Mouse (Mus musculus) limb, embryonic 12.5 days (tissue): Measurements from ENCODE around the gene Gm21904. TPM values are rescaled to one million over a fixed set of nuclear protein-coding genes. Genes with fewer than 3 reads are reported as not detected.
"Not testable (repeated sequence)": the region's sequence is repeated elsewhere in the genome, so short reads cannot be mapped to it uniquely, and the experiment has no call there.

Experiments used
- ATAC-seq: fragments of 200-750 bp; cut with Nextera tagmentation; 2 replicates; pipeline ENCODE4 v1.8.0; 2017; ENCODE audit warnings: low read depth, moderate TSS enrichment; ENCODE audit not compliant: insufficient number of reproducible peaks, insufficient read depth, low FRiP score, low TSS enrichment
- H3K27ac ChIP-seq: fragments of 300-500 bp; sonication (generic); 2 replicates; pipeline ENCODE4 v1.5.1; 2016; ENCODE audit warnings: mild to moderate bottlenecking, moderate library complexity
- H3K27me3 ChIP-seq: fragments of 300-500 bp; sonication (generic); 2 replicates; pipeline ENCODE4 v1.6.1; 2016; ENCODE audit warnings: mild to moderate bottlenecking, moderate library complexity
- H3K36me3 ChIP-seq: fragments of 300-500 bp; sonication (generic); 2 replicates; pipeline ENCODE4 v1.6.1; 2016; ENCODE audit warnings: mild to moderate bottlenecking, moderate library complexity
- H3K4me1 ChIP-seq: fragments of 300-500 bp; sonication (generic); replicated peaks from 2 replicates; pipeline ENCODE4 v1.6.1; 2016
- H3K4me2 ChIP-seq: fragments of 300-500 bp; sonication (generic); 2 replicates; pipeline ENCODE4 v1.6.1; 2016; ENCODE audit warnings: mild to moderate bottlenecking, moderate library complexity
- H3K4me3 ChIP-seq: fragments of 300-500 bp; sonication (generic); replicated peaks from 2 replicates; pipeline ENCODE4 v1.5.1; 2016; ENCODE audit warnings: mild to moderate bottlenecking
- H3K9ac ChIP-seq: fragments of 300-500 bp; sonication (generic); replicated peaks from 2 replicates; pipeline ENCODE4 v1.6.1; 2016; ENCODE audit warnings: mild to moderate bottlenecking, moderate library complexity
- H3K9me3 ChIP-seq: fragments of 300-500 bp; sonication (generic); 2 replicates; pipeline ENCODE4 v1.6.1; 2016; ENCODE audit warnings: mild to moderate bottlenecking, moderate library complexity
- WGBS: fragments of 180-500 bp; shearing (Covaris S2); methylation state at CpG from one replicate; pipeline ENCODE4 v1.1.7; 2016; 5-methylcytosine and 5-hydroxymethylcytosine counted together
- polyA plus RNA-seq: library from polyadenylated mRNA; unstranded; fragments of >200 nt; fragmentation: Nextera tagmentation; extraction: Ambion mirVana; gene quantifications from 2 replicates; pipeline ENCODE4 v1.2.1, GENCODE M21; 2016

The Gm21904 gene
- polyA plus RNA-seq = not detected in 2 replicates

DNA sequence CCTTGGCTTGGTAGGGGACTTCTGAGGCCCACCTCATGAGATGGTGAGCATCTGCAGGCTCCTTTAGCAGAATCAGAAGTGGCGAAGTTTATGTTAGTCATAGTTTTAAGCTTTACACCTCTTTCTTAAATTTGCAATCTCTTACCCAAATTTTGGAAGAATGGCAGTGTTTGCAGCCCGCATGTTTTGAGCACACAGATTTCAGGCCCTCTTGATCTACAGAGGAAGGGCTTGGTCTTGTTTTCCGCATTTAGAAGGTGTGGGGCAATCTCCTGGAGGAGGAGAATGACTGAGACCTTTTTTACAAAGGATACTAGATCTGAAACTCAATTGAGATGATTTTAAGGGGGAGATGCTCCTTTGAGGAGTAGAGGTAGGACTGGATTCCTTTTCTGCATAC is at the start of gene Gm21904:
Gene Gm21904, minus strand, starts transcription at position 101 of the 400 bp plus-strand sequence.
- WGBS = no CpG with 5 or more reads among the region's 3 CpGs
- ATAC-seq = not testable (repeated sequence)

DNA sequence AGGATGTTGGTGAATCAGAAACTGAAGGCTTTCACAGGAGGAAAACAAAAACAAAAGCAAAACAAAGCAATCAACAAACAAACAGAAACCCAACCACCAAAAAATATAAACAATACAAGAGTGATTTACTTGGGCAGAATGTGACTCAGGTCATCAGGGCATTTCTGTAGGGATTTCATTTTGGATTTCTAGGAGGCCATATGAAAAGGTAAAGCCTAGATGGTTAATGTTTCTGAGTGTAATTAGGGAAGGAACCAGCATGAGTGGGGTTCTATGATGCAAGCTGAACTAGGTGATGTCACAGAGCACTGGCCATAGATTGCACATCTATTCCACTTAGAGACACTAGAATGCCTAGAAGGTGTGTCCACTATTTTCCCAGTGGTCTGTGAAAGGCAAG is 28.4 kb upstream of the Gm21904 start, which contains the start of the genes Gm20772 and Gm20831:
Gene Gm20772, plus strand, starts transcription at position 301 of the 400 bp plus-strand sequence.
Gene Gm20831, plus strand, starts transcription at position 301 of the 400 bp plus-strand sequence.
- not testable (repeated sequence) for ATAC-seq, H3K9me3 ChIP-seq, H3K4me2 ChIP-seq, H3K4me3 ChIP-seq, H3K9ac ChIP-seq, H3K4me1 ChIP-seq, H3K27me3 ChIP-seq, H3K27ac ChIP-seq, H3K36me3 ChIP-seq

More for the DNA sequence above, at the start of gene Gm21904:
- H3K9ac ChIP-seq, H3K27me3 ChIP-seq, H3K4me1 ChIP-seq, H3K4me3 ChIP-seq, H3K27ac ChIP-seq, H3K36me3 ChIP-seq, H3K4me2 ChIP-seq, H3K9me3 ChIP-seq: not testable (repeated sequence)

Other genes starting within 250 kb of the Gm21904 start
- gene Gm20772, start 28.5 kb upstream of the Gm21904 start, polyA plus RNA-seq = not detected in 2 replicates
- gene Gm20831, start 28.5 kb upstream of the Gm21904 start, polyA plus RNA-seq = not detected in 2 replicates
- not detected in 2 replicates for gene Srsy, start 91.1 kb upstream of the Gm21904 start, polyA plus RNA-seq
- gene Gm21764, start 215.5 kb upstream of the Gm21904 start, polyA plus RNA-seq = not detected in 2 replicates
- gene Ssty1, start 242.8 kb upstream of the Gm21904 start, polyA plus RNA-seq = not detected in 2 replicates